Mouse (Mus musculus): ENCODE data around the gene Cep63.

DNA sequence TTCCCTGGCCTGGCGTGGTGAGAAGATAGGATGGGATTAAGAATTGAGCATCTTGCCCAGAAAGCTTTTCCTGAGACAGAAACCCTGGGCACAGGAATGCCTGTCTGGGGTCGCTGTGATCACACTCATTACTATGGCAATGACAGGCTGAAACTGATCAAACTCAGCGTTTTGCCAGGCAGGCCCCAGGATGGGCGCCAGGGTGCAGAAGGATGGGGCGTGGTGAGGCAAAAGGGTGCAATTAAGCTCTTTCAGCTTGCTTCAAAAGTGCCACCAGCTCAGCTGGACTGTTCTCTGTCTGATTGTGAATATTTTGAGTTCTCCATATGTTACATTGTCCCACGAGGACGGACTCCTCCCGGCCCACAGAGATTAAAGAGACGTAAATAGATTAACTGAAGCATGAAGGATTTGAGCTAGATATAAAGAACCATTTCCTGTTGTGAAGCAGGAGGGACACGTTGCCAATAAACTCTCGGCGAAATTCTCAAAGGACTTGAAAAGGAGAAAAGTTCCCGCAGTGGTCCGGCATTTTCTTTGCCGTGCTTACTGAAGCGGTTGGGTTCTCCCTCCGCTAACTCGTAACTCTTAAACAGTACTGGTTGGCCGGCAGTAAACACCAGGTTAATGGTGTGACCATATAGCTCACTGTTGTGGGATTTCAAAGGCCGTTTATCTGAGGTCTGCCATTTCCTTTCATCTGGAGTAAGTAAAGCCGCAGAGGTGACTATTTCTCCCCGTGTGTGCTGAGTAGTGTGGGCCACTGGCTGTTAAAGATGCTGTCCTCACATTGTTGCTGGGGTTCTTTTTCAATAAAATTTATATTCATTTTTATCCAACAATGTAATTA lies 80.7 kb downstream of the Cep63 start:
- TF ChIP-seq CTCF (IDR thresholded peaks at IDR 0.05; ENCODE audit: low read depth, low read length) (no peak), GATA2 (IDR thresholded peaks at IDR 0.05; ENCODE audit: borderline replicate concordance, low read depth, low read length) (no peak), POLR2AphosphoS5 (IDR thresholded peaks at IDR 0.05; ENCODE audit: insufficient replicate concordance, low read depth, low read length) (no peak), GATA1 (IDR thresholded peaks at IDR 0.05; ENCODE audit: borderline replicate concordance, low read length) (no peak)
